Mouse (Mus musculus) retina, postnatal 7 days (tissue): ENCODE data around the gene Vmn1r53.
"Not testable (repeated sequence)": the region's sequence is repeated elsewhere in the genome, so short reads cannot be mapped to it uniquely, and the experiment has no call there.

Experiments
- DNase-seq: peaks from one replicate; pipeline ENCODE4 v3.0.0-alpha.2; 2012; ENCODE audit warnings: low read depth, low spot score

Gene Vmn1r53

GRCm38 (mm10) chr6:90224338-90224737 lies at the start of gene Vmn1r53:
Gene Vmn1r53, minus strand, starts transcription at chr6:90224438.
- DNase-seq: no peak

GRCm38 (mm10) chr6:90246000-90246399 lies 21.8 kb upstream of the Vmn1r53 start, which contains the start of gene Vmn1r54:
Gene Vmn1r54, plus strand, starts transcription at chr6:90246300.
- DNase-seq: no peak

GRCm38 (mm10) chr6:90244019-90244418 lies 19.8 kb upstream of the Vmn1r53 start:
- DNase-seq: no peak

GRCm38 (mm10) chr6:90232681-90233080 lies 8.4 kb upstream of the Vmn1r53 start:
- DNase-seq: no peak

GRCm38 (mm10) chr6:90232114-90232513 lies 7.9 kb upstream of the Vmn1r53 start:
- DNase-seq: not testable (repeated sequence)

GRCm38 (mm10) chr6:90202493-90202892 lies 21.7 kb downstream of the Vmn1r53 start, which contains the start of gene V1ra8:
Gene V1ra8, plus strand, starts transcription at chr6:90202793.
- not testable (repeated sequence) for DNase-seq

GRCm38 (mm10) chr6:90174508-90174907 lies 49.7 kb downstream of the Vmn1r53 start, which contains the start of gene Vmn1r52:
Gene Vmn1r52, plus strand, starts transcription at chr6:90174808.
- no peak for DNase-seq
